Comparison of ENCODE assay signal across 14 mouse cellular contexts in genomic region chr11:96786731-96787450, GRCm38 (mm10).
"Had no signal": no experiment of that assay in that cellular context is flagged by ENCODE, and none has a peak within 500 bp of the region (broad histone marks: within the 10 kb centered on the region; RNA-seq: fewer than 3 reads in every experiment).

No protein-coding gene starts in this region.

- H3K9me3 ChIP-seq: limb, embryonic 13.5 days; midbrain, embryonic 10.5 days; neural tube, embryonic 12.5 days had no signal

- H3K36me3 ChIP-seq: neural tube, embryonic 12.5 days had no signal

- H3K4me2 ChIP-seq: limb, embryonic 13.5 days; neural tube, embryonic 12.5 days had no signal

- DNase-seq: kidney, adult 8-10 months; kidney, postnatal 10 days; left cerebral cortex, postnatal 4 days; lung, adult 2 months; lung, postnatal 10 days; lung, postnatal 4 days; midbrain, embryonic 14.5 days; right cerebral cortex, postnatal 14 days; thymus, adult 18-20 months; thymus, postnatal 36 days had no signal

- H3K9ac ChIP-seq: limb, embryonic 13.5 days; liver, embryonic 14.5 days; neural tube, embryonic 12.5 days had no signal

- H3K27ac ChIP-seq: limb, embryonic 13.5 days; liver, embryonic 14.5 days; midbrain, embryonic 10.5 days; neural tube, embryonic 12.5 days had no signal

- H3K4me3 ChIP-seq: limb, embryonic 13.5 days; midbrain, embryonic 10.5 days; neural tube, embryonic 12.5 days had no signal

- H3K27me3 ChIP-seq: limb, embryonic 13.5 days; neural tube, embryonic 12.5 days had no signal
